Mouse (Mus musculus) MEL (cell line): ENCODE results near the gene Slc25a5.

Experiments
- CHD2 ChIP-seq: IDR thresholded peaks from 2 replicates; pipeline ENCODE4 v1.6.1; 2011; ENCODE audit warnings: low read length, improper control_type of control experiment
- CTCF ChIP-seq, 3 experiments: IDR thresholded peaks in 2 of 3; conservative IDR thresholded peaks in 1 of 3; 2 replicates each; pipeline ENCODE4 v1.5.1; 2011 to 2012; ENCODE audit warnings: low read length in 3 of 3, low read depth in 2 of 3, mild to moderate bottlenecking in 2 of 3, improper control_type of control experiment in 1 of 3, inconsistent platforms in 1 of 3, mixed read lengths in 1 of 3, moderate library complexity in 1 of 3; ENCODE audit not compliant: control insufficient read depth in 1 of 3, insufficient read depth in 1 of 3, poor library complexity in 1 of 3, severe bottlenecking in 1 of 3
- EP300 ChIP-seq, 2 experiments: IDR thresholded peaks; 2 replicates each; pipeline ENCODE4 v1.6.1; 2011; ENCODE audit warnings: improper control_type of control experiment in 2 of 2, low read length in 2 of 2, low read depth in 1 of 2, mild to moderate bottlenecking in 1 of 2
- HCFC1 ChIP-seq: IDR thresholded peaks from 2 replicates; pipeline ENCODE4 v1.6.1; 2012; ENCODE audit warnings: low read depth, mild to moderate bottlenecking, inconsistent platforms, low read length, improper control_type of control experiment, moderate library complexity
- MEF2A ChIP-seq: IDR thresholded peaks from 2 replicates; pipeline ENCODE4 v1.6.1; 2014; ENCODE audit warnings: low read depth, mild to moderate bottlenecking, inconsistent platforms, low read length, improper control_type of control experiment; ENCODE audit not compliant: poor library complexity, insufficient replicate concordance, severe bottlenecking; ENCODE audit errors: extremely low read depth
- MYC ChIP-seq: IDR thresholded peaks from 2 replicates; pipeline ENCODE4 v1.6.1; 2011; ENCODE audit warnings: low read depth, mild to moderate bottlenecking, low read length, improper control_type of control experiment, moderate library complexity
- POLR2A ChIP-seq, 2 experiments: IDR thresholded peaks; 2 replicates each; pipeline ENCODE4 v1.6.1; 2011 to 2012; ENCODE audit warnings: low read length in 2 of 2, mild to moderate bottlenecking in 2 of 2, control low read depth in 1 of 2, improper control_type of control experiment in 1 of 2, low read depth in 1 of 2, moderate library complexity in 1 of 2; ENCODE audit not compliant: control insufficient read depth in 1 of 2, insufficient read depth in 1 of 2, poor library complexity in 1 of 2
- POLR2AphosphoS2 ChIP-seq: IDR thresholded peaks from 2 replicates; pipeline ENCODE4 v1.6.1; 2011; ENCODE audit warnings: low read length, improper control_type of control experiment
- SIN3A ChIP-seq: IDR thresholded peaks from 2 replicates; pipeline ENCODE4 v1.6.1; 2012; ENCODE audit warnings: low read length, improper control_type of control experiment, inconsistent platforms
- UBTF ChIP-seq: IDR thresholded peaks from 2 replicates; pipeline ENCODE4 v1.6.1; 2012; ENCODE audit warnings: low read depth, mild to moderate bottlenecking, inconsistent platforms, low read length, improper control_type of control experiment, moderate library complexity, borderline replicate concordance; ENCODE audit not compliant: insufficient read depth
- USF1 ChIP-seq: IDR thresholded peaks from 2 replicates; pipeline ENCODE4 v1.6.1; 2014; ENCODE audit warnings: low read depth, mild to moderate bottlenecking, inconsistent platforms, low read length, improper control_type of control experiment, moderate library complexity
- USF2 ChIP-seq, 2 experiments: IDR thresholded peaks; 2 replicates each; pipeline ENCODE4 v1.6.1; 2011 to 2012; ENCODE audit warnings: improper control_type of control experiment in 2 of 2, low read length in 2 of 2, borderline replicate concordance in 1 of 2, inconsistent platforms in 1 of 2, low read depth in 1 of 2, mild to moderate bottlenecking in 1 of 2; ENCODE audit not compliant: insufficient read depth in 1 of 2
- ZC3H11A ChIP-seq: IDR thresholded peaks from 2 replicates; pipeline ENCODE4 v1.6.1; 2012; ENCODE audit warnings: low read depth, mild to moderate bottlenecking, inconsistent platforms, low read length, improper control_type of control experiment

- TF ChIP-seq POLR2A (IDR thresholded peaks at IDR 0.05; ENCODE audit: control insufficient read depth in 1 of 2, insufficient read depth in 1 of 2, low read depth in 1 of 2, low read length in 2 of 2, poor library complexity in 1 of 2) = no peak
- TF ChIP-seq UBTF = no peak
- TF ChIP-seq CTCF (IDR thresholded peaks at IDR 0.05 in 2 of 3, conservative IDR thresholded peaks at IDR 0.05 in 1 of 3; ENCODE audit: control insufficient read depth in 1 of 3, insufficient read depth in 1 of 3, low read depth in 2 of 3, low read length in 3 of 3, poor library complexity in 1 of 3, severe bottlenecking in 1 of 3) = peak; percentile 60 to 61 (median 61)
- no peak for TF ChIP-seq USF1
- TF ChIP-seq MEF2A = no peak
- TF ChIP-seq CHD2 = no peak
- no peak for TF ChIP-seq SIN3A
- no peak for TF ChIP-seq EP300 (IDR thresholded peaks at IDR 0.05; ENCODE audit: low read depth in 1 of 2, low read length in 2 of 2)
- TF ChIP-seq HCFC1 = no peak
- TF ChIP-seq POLR2AphosphoS2 = no peak
- no peak for TF ChIP-seq MYC
- TF ChIP-seq USF2 (IDR thresholded peaks at IDR 0.05; ENCODE audit: borderline replicate concordance in 1 of 2, insufficient read depth in 1 of 2, low read depth in 1 of 2, low read length in 2 of 2) = no peak
- TF ChIP-seq ZC3H11A = 0 out of 2 replicates have a peak, but pooled peaks have one; percentile 14
Observed at GRCm38 (mm10) chrX:36820201-36820600, 24.8 kb downstream of the Slc25a5 start.
